Mouse (Mus musculus): Measurements from ENCODE around the gene Slamf9. TPM values are rescaled to one million over a fixed set of nuclear protein-coding genes. Genes with fewer than 3 reads are reported as not detected.

Slamf9 gene
- total RNA-seq, 2 experiments from 2014 or later = 0.26 TPM; not detected in 1

GRCm38 (mm10) chr1:172486651-172487050 lies 11.5 kb downstream of the Slamf9 start:
- intact Hi-C loops (cut with DNase I) = loop anchor here (10.0 kb wide), 1 partner anchor 908 kb away; no protein-coding TSS in a partner anchor
- DNase-seq = no peak

GRCm38 (mm10) chr1:172487859-172488258 lies 12.7 kb downstream of the Slamf9 start:
- DNase-seq = no peak

GRCm38 (mm10) chr1:172488831-172489230 lies 13.7 kb downstream of the Slamf9 start:
- no peak for DNase-seq
- intact Hi-C loops (cut with DNase I) = loop anchor here (2.0 to 10.0 kb wide), 2 partner anchors 76 to 906 kb away; no protein-coding TSS in a partner anchor

More at GRCm38 (mm10) chr1:172487859-172488258, 12.7 kb downstream of the Slamf9 start:
- intact Hi-C loops (cut with DNase I) = loop anchor here (2.0 to 10.0 kb wide), 2 partner anchors 75 to 907 kb away; no protein-coding TSS in a partner anchor

- no peak for DNase-seq
- intact Hi-C loops (cut with DNase I) = loop anchor here (2.0 to 10.0 kb wide), 2 partner anchors 77 to 905 kb away; no protein-coding TSS in a partner anchor
Observed at GRCm38 (mm10) chr1:172489585-172490250, 14.6 kb downstream of the Slamf9 start.

- intact Hi-C loops (cut with DNase I) = no loop called here
- peak; percentile 91 for DNase-seq
Observed at GRCm38 (mm10) chr1:172490261-172490661, 15.1 kb downstream of the Slamf9 start.

DNA sequence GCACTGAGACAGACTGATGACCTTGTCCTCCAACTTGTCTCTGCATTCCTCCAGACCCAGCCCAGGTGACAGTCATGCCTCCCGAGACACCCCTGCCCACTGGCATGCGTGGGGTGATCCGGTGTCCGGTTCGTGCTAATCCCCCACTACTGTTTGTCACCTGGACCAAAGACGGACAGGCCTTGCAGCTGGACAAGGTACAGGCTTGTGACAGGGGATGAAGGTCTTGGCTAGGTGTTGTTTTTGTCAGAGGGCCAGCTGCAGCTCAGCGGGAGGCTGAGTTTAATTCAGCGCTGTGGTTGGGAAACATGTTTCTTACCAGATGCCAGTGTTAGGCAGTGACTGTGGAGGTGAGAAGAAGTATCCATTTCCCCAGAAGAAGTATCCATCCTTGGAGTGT lies 16.9 kb downstream of the Slamf9 start:
- intact Hi-C loops (cut with DNase I) = no loop called here

DNA sequence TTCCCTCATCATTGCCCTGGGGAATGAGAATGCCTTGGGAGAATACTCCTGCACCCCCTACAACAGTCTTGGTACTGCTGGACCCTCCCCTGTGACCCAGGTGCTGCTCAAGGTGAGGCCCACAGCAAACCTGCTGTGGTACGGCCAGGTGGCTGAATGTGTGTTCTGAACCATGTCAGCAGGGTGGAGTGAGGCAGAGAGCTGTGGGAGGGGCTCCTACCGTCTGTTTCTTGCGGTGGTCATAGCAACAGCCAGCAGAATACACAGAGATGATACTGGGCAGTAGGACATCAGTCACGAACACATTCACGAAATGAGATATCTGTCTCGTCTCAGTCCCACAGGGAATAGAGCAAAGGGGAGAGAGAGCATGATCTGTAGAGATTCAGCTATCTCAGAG lies 18.4 kb downstream of the Slamf9 start:
- no peak for DNase-seq
- intact Hi-C loops (cut with DNase I) = no loop called here

More for the DNA sequence above, 16.9 kb downstream of the Slamf9 start:
- no peak for DNase-seq

GRCm38 (mm10) chr1:172496030-172496429 lies 20.9 kb downstream of the Slamf9 start:
- intact Hi-C loops (cut with DNase I) = no loop called here
- DNase-seq = no peak

DNA sequence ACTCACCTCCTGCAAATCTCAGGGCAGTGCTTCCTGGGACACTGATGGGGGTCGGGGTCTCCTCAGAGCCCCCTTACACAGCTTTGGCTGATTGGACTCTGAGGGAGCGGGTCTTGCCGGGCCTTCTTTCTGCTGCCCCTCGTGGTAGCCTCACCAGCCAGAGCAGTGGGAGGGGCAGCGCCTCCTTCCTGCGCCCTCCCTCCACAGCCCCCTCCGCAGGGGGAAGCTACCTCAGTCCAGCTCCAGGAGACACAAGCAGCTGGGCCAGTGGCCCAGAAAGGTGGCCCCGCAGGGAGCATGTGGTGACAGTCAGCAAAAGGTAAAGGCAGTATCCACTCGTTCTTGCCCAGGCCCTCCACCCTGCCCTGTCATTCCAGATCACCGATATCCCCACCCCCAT lies 22.3 kb downstream of the Slamf9 start:
- intact Hi-C loops (cut with DNase I) = no loop called here
- DNase-seq = no peak

GRCm38 (mm10) chr1:172499765-172500441 lies 24.7 kb downstream of the Slamf9 start, which contains the start of gene Tagln2:
Gene Tagln2, plus strand, starts transcription at chr1:172500047.
- intact Hi-C loops (cut with DNase I) = no loop called here
- DNase-seq = peak; percentile 55

DNA sequence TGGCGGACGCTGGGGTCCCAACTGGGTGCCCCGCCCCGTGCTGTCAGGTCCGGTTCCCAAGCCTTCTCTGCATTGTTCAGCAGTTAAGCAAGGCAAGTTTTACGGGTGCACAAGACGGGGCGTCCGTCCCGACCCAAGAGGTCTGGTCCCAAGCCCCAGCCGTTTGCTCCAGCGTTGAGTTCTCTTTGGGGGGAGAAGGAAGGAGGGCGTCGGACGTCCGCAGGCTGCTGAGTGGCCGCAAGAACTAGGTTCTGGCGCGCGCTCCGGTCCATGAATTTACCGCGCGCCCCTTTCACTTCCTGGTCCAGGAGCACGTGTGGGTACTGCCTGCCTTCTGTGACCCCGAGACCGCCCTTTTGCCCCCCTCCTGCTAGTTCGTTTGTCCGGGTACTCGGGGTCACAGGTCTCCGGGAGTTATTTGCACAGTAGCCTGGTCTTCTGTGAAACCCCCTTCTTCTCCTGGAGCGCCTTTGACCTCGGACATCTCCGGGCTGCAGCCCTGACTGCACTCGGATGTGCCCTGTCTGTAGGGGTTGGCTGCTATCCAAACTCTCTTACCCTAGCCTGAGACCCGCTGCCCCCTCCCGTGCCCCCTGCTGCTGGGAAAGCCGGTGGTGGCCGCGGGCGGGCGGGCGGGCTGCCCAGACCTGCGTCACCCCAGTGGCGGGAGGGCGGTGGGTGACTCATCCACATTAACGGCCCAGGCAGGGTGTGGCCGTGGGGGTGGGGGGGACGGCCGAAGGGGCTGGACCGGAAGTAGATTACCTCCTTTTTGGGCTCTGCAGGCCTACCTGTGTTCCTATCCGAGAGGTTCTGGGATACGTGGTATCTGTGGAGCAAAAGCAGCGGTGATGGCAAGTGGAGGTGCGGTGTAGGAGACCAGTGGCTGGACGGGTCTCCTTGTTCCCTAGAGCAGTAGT lies 25.6 kb downstream of the Slamf9 start:
- peak; percentile 47 for DNase-seq
- intact Hi-C loops (cut with DNase I) = no loop called here

DNA sequence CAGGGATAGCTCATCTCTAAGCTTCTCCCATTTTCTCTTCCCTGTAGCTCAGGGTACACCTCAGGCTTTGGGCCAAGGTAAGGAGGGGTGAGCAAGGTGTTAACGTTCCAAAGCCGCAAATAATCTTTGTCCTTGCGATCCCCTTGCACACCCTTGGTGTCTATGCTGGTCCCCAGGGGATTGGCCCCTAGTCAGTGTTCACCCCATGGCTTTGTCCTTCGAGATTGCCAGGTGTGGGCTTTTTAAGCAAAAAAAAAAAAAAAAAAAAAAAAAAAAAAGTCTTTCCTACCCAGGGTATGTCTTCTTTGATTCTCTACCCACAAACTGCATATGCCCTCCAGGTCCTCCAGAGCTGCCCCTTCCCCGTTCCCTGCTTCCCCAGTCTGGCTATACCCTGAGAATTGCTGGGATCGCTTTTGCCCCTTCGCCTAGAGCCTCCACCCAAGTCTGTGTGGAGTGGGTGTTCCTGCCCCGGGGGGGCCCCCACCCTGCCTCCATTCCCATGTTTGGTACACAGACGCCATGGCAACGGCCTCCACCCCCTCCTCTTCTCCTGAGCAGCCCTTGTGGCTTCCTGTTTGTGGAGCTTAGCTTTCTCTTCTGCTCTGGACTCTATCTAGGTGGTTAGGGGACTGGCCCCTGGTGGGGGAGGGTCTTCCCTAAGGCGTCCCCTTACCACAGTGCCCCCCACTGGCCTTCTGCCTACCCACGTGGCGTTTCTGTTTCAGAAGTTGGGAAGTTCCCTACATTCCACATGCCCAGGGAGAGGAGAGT lies 26.4 kb downstream of the Slamf9 start:
- no peak for DNase-seq
- intact Hi-C loops (cut with DNase I) = no loop called here

DNA sequence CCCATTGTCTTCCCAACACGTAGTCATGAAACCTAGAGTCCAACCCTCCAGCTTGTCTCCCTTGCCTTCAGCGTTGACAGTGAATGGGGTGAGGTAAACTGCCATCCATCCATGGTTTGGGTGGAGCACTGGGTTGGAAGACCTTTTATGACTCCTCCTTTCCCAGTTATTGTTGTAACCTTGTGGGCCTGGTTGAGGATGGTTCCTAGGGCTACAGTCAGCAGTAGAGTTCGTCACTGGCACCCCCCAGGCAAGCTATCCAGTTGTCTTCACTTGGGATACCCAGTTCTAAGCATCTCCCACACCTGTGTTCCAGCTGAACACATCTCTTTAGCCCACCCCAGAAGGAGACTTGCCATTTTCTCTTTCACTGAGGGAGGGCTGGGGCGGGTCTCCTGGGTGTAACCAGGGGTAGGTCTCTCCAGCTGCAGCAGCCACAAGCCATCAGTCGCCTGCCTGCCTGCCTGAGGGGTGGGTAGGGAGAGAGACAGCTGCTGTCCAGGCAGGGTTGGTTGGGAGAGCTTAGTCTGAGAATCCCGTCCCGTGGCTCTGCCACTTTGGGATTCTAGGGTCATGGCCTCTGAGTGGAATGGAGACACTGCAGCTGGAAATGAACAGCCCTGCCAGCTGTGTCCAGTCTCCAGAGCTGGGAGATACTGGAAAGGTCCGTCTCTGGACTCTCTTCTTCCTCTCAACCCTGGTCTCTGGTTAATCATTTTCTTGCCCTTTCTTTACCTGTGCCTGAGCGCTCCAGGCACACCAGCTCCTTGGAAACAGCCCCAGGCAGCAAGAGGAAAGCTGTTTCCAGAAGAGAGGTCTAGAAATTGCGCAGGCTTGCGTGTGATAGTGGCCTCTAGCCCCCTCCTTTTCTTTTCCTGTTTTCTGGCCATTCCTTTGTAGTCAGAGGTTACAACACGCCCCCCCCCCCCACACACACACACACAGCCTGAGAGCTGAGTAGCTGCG lies 27.3 kb downstream of the Slamf9 start:
- intact Hi-C loops (cut with DNase I) = no loop called here
- no peak for DNase-seq

DNA sequence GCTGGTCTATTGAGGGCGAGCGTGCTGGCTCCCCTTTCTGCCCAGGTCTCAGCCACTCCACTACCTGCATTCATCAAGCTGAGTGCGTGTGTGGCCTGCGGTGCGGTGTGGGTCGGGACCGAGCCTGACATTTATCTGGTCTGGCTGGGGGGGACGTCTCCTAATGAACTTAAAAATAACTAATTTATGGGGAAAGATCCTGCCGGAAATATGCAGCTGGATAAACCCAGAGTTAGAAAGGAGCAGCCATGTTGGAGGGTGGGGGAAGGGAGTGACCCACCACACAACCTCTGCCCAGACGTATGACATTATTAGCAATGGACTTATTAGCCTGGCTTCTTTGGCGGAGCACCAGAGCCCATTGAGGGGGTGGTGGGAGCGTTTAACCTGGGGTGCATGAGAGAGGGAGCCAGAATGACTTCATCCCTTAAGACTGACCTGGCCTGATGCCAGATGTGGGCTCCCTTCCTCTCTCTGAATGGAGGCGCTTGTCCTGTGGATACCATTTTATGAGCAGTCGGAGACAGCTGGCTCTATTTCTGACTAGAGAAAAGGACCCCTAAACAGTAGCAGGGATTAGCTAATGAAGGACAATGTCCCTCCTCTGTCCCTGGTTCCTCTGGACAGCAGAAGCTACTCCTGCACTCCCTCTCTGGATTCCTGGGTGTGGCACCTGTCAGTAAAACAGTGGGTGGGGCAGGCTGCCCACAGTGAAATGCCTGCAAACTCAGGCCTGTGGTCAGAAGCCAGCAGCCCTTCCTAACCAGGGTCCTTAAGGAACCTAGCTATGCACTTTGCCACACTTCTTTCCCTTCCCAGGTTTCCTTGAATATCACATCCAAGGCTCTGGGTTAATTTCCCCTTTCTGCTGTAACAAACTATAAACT lies 28.2 kb downstream of the Slamf9 start:
- peak; percentile 59 for DNase-seq
- intact Hi-C loops (cut with DNase I) = no loop called here

DNA sequence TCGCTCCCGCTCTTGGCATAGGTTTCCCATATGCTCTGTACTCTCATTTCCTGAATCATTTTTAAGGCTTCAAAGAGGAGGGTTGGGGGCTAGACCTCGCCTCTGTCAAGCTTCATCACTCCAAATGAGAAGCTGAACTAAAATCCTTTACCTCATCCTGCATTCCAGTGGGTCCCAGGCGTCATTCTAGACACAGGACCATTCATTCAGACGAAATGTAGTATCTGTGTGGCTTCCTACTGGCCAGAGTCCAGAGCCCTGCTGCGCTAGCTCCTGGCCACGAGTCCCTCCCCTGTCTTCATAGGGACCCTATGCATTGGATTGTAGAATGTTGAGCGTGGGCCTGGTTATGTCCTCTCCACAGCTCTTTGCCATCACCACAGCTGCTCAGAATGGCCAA lies 29.6 kb downstream of the Slamf9 start:
- intact Hi-C loops (cut with DNase I) = no loop called here
- DNase-seq = no peak

- intact Hi-C loops (cut with DNase I) = no loop called here
- DNase-seq = no peak
Observed at GRCm38 (mm10) chr1:172507001-172507400, 31.8 kb downstream of the Slamf9 start.

- no peak for DNase-seq
- intact Hi-C loops (cut with DNase I) = no loop called here
Observed at GRCm38 (mm10) chr1:172507701-172508100, 32.5 kb downstream of the Slamf9 start.

DNA sequence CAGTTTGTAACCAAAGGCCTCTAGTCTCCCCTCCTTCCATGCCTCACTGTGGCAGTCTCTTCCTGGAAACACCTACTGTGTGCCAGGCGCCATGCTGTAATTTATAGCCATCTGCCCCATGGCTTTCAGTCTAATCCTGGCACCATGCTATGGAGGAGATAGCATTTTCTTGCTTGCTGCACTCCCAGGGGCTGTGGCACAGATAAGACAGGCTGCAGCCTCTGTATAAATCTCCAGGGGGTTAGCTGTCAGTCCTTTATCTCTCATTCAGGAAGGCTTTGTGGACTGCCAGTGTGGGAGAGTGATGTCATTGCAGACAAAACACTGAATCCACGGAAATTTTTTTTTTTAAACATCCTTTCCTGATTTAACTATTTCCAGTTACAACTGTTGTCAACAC lies 33.0 kb downstream of the Slamf9 start:
- DNase-seq = no peak
- intact Hi-C loops (cut with DNase I) = no loop called here

Data from left cerebral cortex, postnatal 4 days (tissue).